In genomic region chr4:86576630-86577225, GRCm38 (mm10) we compare ENCODE assay signal across 8 mouse cellular contexts. TPM values are rescaled to one million over a fixed set of nuclear protein-coding genes. Genes with fewer than 3 reads are reported as not detected.
DNase-seq lines count a peak whose midpoint lies in the region; ATAC-seq and TF ChIP-seq lines count a peak whose summit lies in the region.

No protein-coding gene starts in this region.

- H3K9ac ChIP-seq in lung, embryonic 16.5 days (ENCODE audit: low read length) = peak overlapping the region; percentile 92
- H3K9ac ChIP-seq in embryonic facial prominence, embryonic 14.5 days (ENCODE audit: low read depth, low read length) = peak overlapping the region; percentile 96
- H3K9ac ChIP-seq in intestine, postnatal 0 days (ENCODE audit: low read depth, low read length) = peak overlapping the region; percentile 92
- peak overlapping the region; percentile 100 for H3K9ac ChIP-seq in neural tube, embryonic 15.5 days (replicated peaks)

- H3K36me3 ChIP-seq in lung, embryonic 16.5 days (ENCODE audit: control insufficient read depth, insufficient read depth, low read length) = no peaks in the 10 kb centered on the region
- H3K36me3 ChIP-seq in embryonic facial prominence, embryonic 14.5 days (ENCODE audit: control insufficient read depth, insufficient read depth, low read length) = peaks cover 26% of the 10 kb centered on the region; the same call in 1 of the 2 replicates
- H3K36me3 ChIP-seq in intestine, postnatal 0 days (ENCODE audit: control insufficient read depth, insufficient read depth) = no peaks in the 10 kb centered on the region; the same call in none of the 2 replicates
- peaks cover 10% of the 10 kb centered on the region for H3K36me3 ChIP-seq in neural tube, embryonic 15.5 days

- H3K27ac ChIP-seq in lung, embryonic 16.5 days (ENCODE audit: low read length) = no peak overlapping the region
- H3K27ac ChIP-seq in embryonic facial prominence, embryonic 14.5 days (replicated peaks; ENCODE audit: low read depth, low read length) = peak overlapping the region; percentile 95; the same call in 1 of the 2 replicates
- no peak overlapping the region for H3K27ac ChIP-seq in intestine, postnatal 0 days (ENCODE audit: low read depth, low read length)
- peak overlapping the region; percentile 98 for H3K27ac ChIP-seq in neural tube, embryonic 15.5 days (replicated peaks)

- DNase-seq in lung, postnatal 14 days = no peak
- no peak for DNase-seq in embryonic facial prominence, embryonic 14.5 days (ENCODE audit: low spot score)
- DNase-seq in right cerebral cortex, postnatal 10 days (ENCODE audit: low spot score in 2 of 2) = no peak
- no peak for DNase-seq in layer of hippocampus, adult 8-10 months (ENCODE audit: low spot score in 2 of 2)
- no peak for DNase-seq in cerebellum, postnatal 4 days (ENCODE audit: low spot score in 2 of 2)

- 3% methylated on average over 11 of the region's 11 CpGs for whole genome bisulfite sequencing in lung, embryonic 16.5 days
- 8% methylated on average over 11 of the region's 11 CpGs for WGBS in embryonic facial prominence, embryonic 14.5 days
- WGBS in intestine, postnatal 0 days = 5% methylated on average over 11 of the region's 11 CpGs
- 8% methylated on average over 11 of the region's 11 CpGs for WGBS in neural tube, embryonic 15.5 days

- peaks cover 13% of the 10 kb centered on the region for H3K4me1 ChIP-seq in lung, embryonic 16.5 days (replicated peaks; ENCODE audit: control insufficient read depth, insufficient read depth, low read length)
- H3K4me1 ChIP-seq in embryonic facial prominence, embryonic 14.5 days (ENCODE audit: control insufficient read depth, insufficient read depth, low read length) = peaks cover 15% of the 10 kb centered on the region; the same call in 1 of the 2 replicates
- H3K4me1 ChIP-seq in intestine, postnatal 0 days (replicated peaks; ENCODE audit: control insufficient read depth, insufficient read depth, low read length) = no peaks in the 10 kb centered on the region
- peaks cover 35% of the 10 kb centered on the region for H3K4me1 ChIP-seq in neural tube, embryonic 15.5 days

- TF ChIP-seq CTCF in intestine, postnatal 0 days (IDR thresholded peaks at IDR 0.05; ENCODE audit: low read depth) = no peak

- no peaks in the 10 kb centered on the region; the same call in 1 of the 2 replicates for H3K27me3 ChIP-seq in lung, embryonic 16.5 days (ENCODE audit: control insufficient read depth, insufficient read depth, low read depth, low read length)
- H3K27me3 ChIP-seq in embryonic facial prominence, embryonic 14.5 days (replicated peaks; ENCODE audit: control insufficient read depth, insufficient read depth, low read length) = no peaks in the 10 kb centered on the region
- H3K27me3 ChIP-seq in intestine, postnatal 0 days (replicated peaks; ENCODE audit: control insufficient read depth, insufficient read depth, low read length) = no peaks in the 10 kb centered on the region
- 0 out of 2 replicates have a peak, but pooled peaks cover 3% of the 10 kb centered on the region for H3K27me3 ChIP-seq in neural tube, embryonic 15.5 days (replicated peaks)

- no peaks in the 10 kb centered on the region for H3K9me3 ChIP-seq in lung, embryonic 16.5 days (ENCODE audit: control insufficient read depth, low read length)
- no peaks in the 10 kb centered on the region for H3K9me3 ChIP-seq in embryonic facial prominence, embryonic 14.5 days (ENCODE audit: control insufficient read depth, low read length)
- no peaks in the 10 kb centered on the region for H3K9me3 ChIP-seq in intestine, postnatal 0 days (ENCODE audit: control insufficient read depth)
- H3K9me3 ChIP-seq in neural tube, embryonic 15.5 days (replicated peaks) = no peaks in the 10 kb centered on the region

- peak overlapping the region; percentile 85 for H3K4me3 ChIP-seq in lung, embryonic 16.5 days (ENCODE audit: low read length)
- peak overlapping the region; percentile 98 for H3K4me3 ChIP-seq in embryonic facial prominence, embryonic 14.5 days (ENCODE audit: low read depth, low read length)
- H3K4me3 ChIP-seq in intestine, postnatal 0 days (ENCODE audit: low read depth, low read length) = peak overlapping the region; percentile 81
- H3K4me3 ChIP-seq in neural tube, embryonic 15.5 days (replicated peaks) = peak overlapping the region; percentile 96

- peak overlapping the region; percentile 56 for H3K4me2 ChIP-seq in lung, embryonic 16.5 days (ENCODE audit: low read depth, low read length)
- H3K4me2 ChIP-seq in embryonic facial prominence, embryonic 14.5 days (ENCODE audit: low read depth, low read length) = peak overlapping the region; percentile 84
- H3K4me2 ChIP-seq in intestine, postnatal 0 days (replicated peaks; ENCODE audit: low read depth) = peak overlapping the region; percentile 83
- H3K4me2 ChIP-seq in neural tube, embryonic 15.5 days = peak overlapping the region; percentile 86

- ATAC-seq in lung, embryonic 16.5 days (ENCODE audit: low read depth) = no peak
- ATAC-seq in embryonic facial prominence, embryonic 14.5 days (ENCODE audit: low read depth) = no peak
- ATAC-seq in intestine, postnatal 0 days = no peak
- ATAC-seq in neural tube, embryonic 15.5 days (ENCODE audit: low FRiP score) = no peak

RNA-seq across cellular contexts. Expression of gene Rraga, which starts 1.3 kb away (rescaled TPM):
- 97.0 and 98.6 TPM in 2 replicates for polyA plus RNA-seq in lung, embryonic 16.5 days (2015; fragmentation: Nextera tagmentation; extraction: Ambion mirVana)
- 94.8 and 95.3 TPM in 2 replicates for polyA plus RNA-seq in embryonic facial prominence, embryonic 14.5 days (2014; fragmentation: Nextera tagmentation; extraction: Ambion mirVana)
- 37.0 and 38.6 TPM in 2 replicates for polyA plus RNA-seq in intestine, postnatal 0 days (2015; fragmentation: Nextera tagmentation; extraction: Ambion mirVana)
- polyA plus RNA-seq in neural tube, embryonic 15.5 days (2015; fragmentation: Nextera tagmentation; extraction: Ambion mirVana) = 127 and 148 TPM in 2 replicates
- 100 to 1,000 TPM; 127 to 136 (median 135) TPM for total RNA-seq in layer of hippocampus, adult 8-10 months (2022)

RNA-seq across cellular contexts. Expression of gene Saxo1, which starts 18.6 kb away (rescaled TPM):
- polyA plus RNA-seq in lung, embryonic 16.5 days (2015; fragmentation: Nextera tagmentation; extraction: Ambion mirVana) = not detected in 2 replicates
- 0.10 and 0.28 TPM in 2 replicates for polyA plus RNA-seq in embryonic facial prominence, embryonic 14.5 days (2014; fragmentation: Nextera tagmentation; extraction: Ambion mirVana)
- polyA plus RNA-seq in intestine, postnatal 0 days (2015; fragmentation: Nextera tagmentation; extraction: Ambion mirVana) = not detected in 2 replicates
- not detected in 2 replicates for polyA plus RNA-seq in neural tube, embryonic 15.5 days (2015; fragmentation: Nextera tagmentation; extraction: Ambion mirVana)
- total RNA-seq in layer of hippocampus, adult 8-10 months (2022) = not detected

RNA-seq across cellular contexts. Expression of gene Haus6, which starts 35.1 kb away (rescaled TPM):
- polyA plus RNA-seq in lung, embryonic 16.5 days (2015; fragmentation: Nextera tagmentation; extraction: Ambion mirVana) = 18.1 and 21.2 TPM in 2 replicates
- polyA plus RNA-seq in embryonic facial prominence, embryonic 14.5 days (2014; fragmentation: Nextera tagmentation; extraction: Ambion mirVana) = 12.2 and 14.5 TPM in 2 replicates
- 3.0 and 3.1 TPM in 2 replicates for polyA plus RNA-seq in intestine, postnatal 0 days (2015; fragmentation: Nextera tagmentation; extraction: Ambion mirVana)
- polyA plus RNA-seq in neural tube, embryonic 15.5 days (2015; fragmentation: Nextera tagmentation; extraction: Ambion mirVana) = 5.9 and 8.5 TPM in 2 replicates
- total RNA-seq in layer of hippocampus, adult 8-10 months (2022) = 10 to 100 TPM in 2 of 4 experiments, 1 to 10 TPM in 2; 6.9 to 13.7 (median 9.8) TPM

Comparison
In these comparisons a context has a peak if more than half of its experiments do, and no peak if none do; other contexts are left out.
1. H3K27ac ChIP-seq: peak in embryonic facial prominence, embryonic 14.5 days (single experiment) and neural tube, embryonic 15.5 days (single experiment); none in lung, embryonic 16.5 days (single experiment) and intestine, postnatal 0 days (single experiment).
2. Peak in every context shown above with its lines, with median percentiles within 50 percentile points of each other: H3K4me2 ChIP-seq, H3K4me3 ChIP-seq and H3K9ac ChIP-seq.